Mouse (Mus musculus): ENCODE measurements at regions not wholly inside any gene's neighbourhood (a gene's known extent, or its start where the extent isn't known, plus 50 kb on each side); places are given as distances from the start of the nearest gene placed in this dataset.
A peak's percentile ranks its signal among the peaks of the same experiment; 100 is the strongest.
"Not testable (repeated sequence)": the region's sequence is repeated elsewhere in the genome, so short reads cannot be mapped to it uniquely, and the experiment has no call there.

DNA sequence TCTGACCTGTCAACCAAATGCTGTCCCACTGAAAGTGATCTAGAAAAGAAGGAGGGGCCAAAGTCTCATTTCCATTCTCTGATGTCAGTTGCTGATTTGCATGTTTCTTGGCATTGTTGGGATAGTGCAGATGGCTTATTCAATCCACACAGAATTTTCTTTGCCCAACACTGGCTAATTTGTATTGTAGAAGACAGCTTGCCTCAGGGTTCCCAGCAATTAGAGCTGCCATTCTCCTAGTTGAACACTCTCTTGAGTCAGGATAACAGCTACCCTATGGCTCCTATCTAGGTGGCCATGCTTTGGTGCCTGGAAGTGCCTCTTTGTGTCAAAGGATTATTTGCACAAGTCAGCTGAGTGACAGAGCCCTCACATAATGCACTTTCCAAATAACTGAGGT, 569.0 kb downstream of the Lrriq3 start:
- Histone ChIP-seq H3K9ac (ENCODE audit: low read depth, low read length) (no peak overlapping the region), H3K27me3 (replicated peaks; ENCODE audit: control insufficient read depth, insufficient read depth, low read length) (no peaks in the 10 kb centered on the region), H3K4me1 (ENCODE audit: control insufficient read depth, insufficient read depth, low read length) (no peaks in the 10 kb centered on the region), H3K4me2 (ENCODE audit: low read depth, low read length) (no peak overlapping the region), H3K27ac (ENCODE audit: low read length) (no peak overlapping the region), H3K9me3 (ENCODE audit: control insufficient read depth, low read length) (no peaks in the 10 kb centered on the region), H3K36me3 (ENCODE audit: control insufficient read depth, insufficient read depth, low read length) (no peaks in the 10 kb centered on the region), H3K4me3 (ENCODE audit: low read length) (no peak overlapping the region)
- ATAC-seq: no peak

- H3K9ac ChIP-seq (ENCODE audit: low read depth, low read length): no peak overlapping the region
- H3K27me3 ChIP-seq (replicated peaks; ENCODE audit: control insufficient read depth, insufficient read depth, low read length): no peaks in the 10 kb centered on the region
- WGBS: 78% methylated on average over 1 of the region's 1 CpGs
- H3K4me1 ChIP-seq (ENCODE audit: control insufficient read depth, insufficient read depth, low read length): no peaks in the 10 kb centered on the region
- no peaks in the 10 kb centered on the region for H3K9me3 ChIP-seq (ENCODE audit: control insufficient read depth, low read length)
- H3K4me2 ChIP-seq (ENCODE audit: low read depth, low read length): no peak overlapping the region
- no peaks in the 10 kb centered on the region for H3K36me3 ChIP-seq (ENCODE audit: control insufficient read depth, insufficient read depth, low read length)
- H3K27ac ChIP-seq (ENCODE audit: low read length): no peak overlapping the region
- no peak overlapping the region for H3K4me3 ChIP-seq (ENCODE audit: low read length)
- no peak for ATAC-seq
These were observed 579.3 kb downstream of the Lrriq3 start for GRCm38 (mm10) chr3:155672558-155672957.

DNA sequence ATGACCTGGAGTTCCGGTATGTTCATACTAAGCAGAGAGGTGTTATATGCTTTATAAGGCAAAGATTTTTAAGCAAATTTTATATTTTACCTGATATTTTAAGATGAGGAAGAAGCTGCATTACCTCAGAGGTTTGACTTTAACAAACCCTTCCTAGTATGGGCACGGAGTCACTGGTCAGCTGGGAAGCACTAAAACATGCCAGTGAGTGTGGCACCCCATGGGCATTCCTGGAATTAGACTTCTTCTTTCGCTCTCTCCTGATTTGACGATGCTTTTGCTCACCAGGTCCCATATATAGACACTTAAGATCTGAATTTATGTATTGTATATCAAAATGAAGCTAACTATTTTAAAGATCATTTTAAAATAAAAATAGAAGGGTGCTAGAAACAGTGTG, 587.0 kb downstream of the Lrriq3 start:
- H3K27me3 ChIP-seq (replicated peaks; ENCODE audit: control insufficient read depth, insufficient read depth, low read length): no peaks in the 10 kb centered on the region
- ATAC-seq: no peak
- no peaks in the 10 kb centered on the region for H3K4me1 ChIP-seq (ENCODE audit: control insufficient read depth, insufficient read depth, low read length)
- H3K4me2 ChIP-seq (ENCODE audit: low read depth, low read length): no peak overlapping the region
- H3K4me3 ChIP-seq (ENCODE audit: low read length): no peak overlapping the region
- H3K27ac ChIP-seq (ENCODE audit: low read length): no peak overlapping the region
- no peak overlapping the region for H3K9ac ChIP-seq (ENCODE audit: low read depth, low read length)
- WGBS: 80% methylated on average over 4 of the region's 4 CpGs
- H3K36me3 ChIP-seq (ENCODE audit: control insufficient read depth, insufficient read depth, low read length): no peaks in the 10 kb centered on the region
- H3K9me3 ChIP-seq (ENCODE audit: control insufficient read depth, low read length): no peaks in the 10 kb centered on the region

GRCm38 (mm10) chr3:155682921-155683813, 589.9 kb downstream of the Lrriq3 start:
- H3K4me3 ChIP-seq (ENCODE audit: low read length): no peak overlapping the region
- no peak overlapping the region for H3K9ac ChIP-seq (ENCODE audit: low read depth, low read length)
- no peaks in the 10 kb centered on the region for H3K36me3 ChIP-seq (ENCODE audit: control insufficient read depth, insufficient read depth, low read length)
- ATAC-seq: no peak
- H3K9me3 ChIP-seq (ENCODE audit: control insufficient read depth, low read length): no peaks in the 10 kb centered on the region
- WGBS: 36% methylated on average over 8 of the region's 8 CpGs
- H3K27me3 ChIP-seq (replicated peaks; ENCODE audit: control insufficient read depth, insufficient read depth, low read length): no peaks in the 10 kb centered on the region
- H3K4me2 ChIP-seq (ENCODE audit: low read depth, low read length): no peak overlapping the region
- no peaks in the 10 kb centered on the region for H3K4me1 ChIP-seq (ENCODE audit: control insufficient read depth, insufficient read depth, low read length)
- H3K27ac ChIP-seq (ENCODE audit: low read length): no peak overlapping the region

GRCm38 (mm10) chr3:155688358-155688757, 595.1 kb downstream of the Lrriq3 start:
- Histone ChIP-seq H3K9me3 (ENCODE audit: control insufficient read depth, low read length) (no peaks in the 10 kb centered on the region), H3K27me3 (replicated peaks; ENCODE audit: control insufficient read depth, insufficient read depth, low read length) (no peaks in the 10 kb centered on the region), H3K4me2 (ENCODE audit: low read depth, low read length) (no peak overlapping the region), H3K9ac (ENCODE audit: low read depth, low read length) (no peak overlapping the region), H3K36me3 (ENCODE audit: control insufficient read depth, insufficient read depth, low read length) (no peaks in the 10 kb centered on the region), H3K4me1 (ENCODE audit: control insufficient read depth, insufficient read depth, low read length) (no peaks in the 10 kb centered on the region), H3K27ac (ENCODE audit: low read length) (no peak overlapping the region), H3K4me3 (ENCODE audit: low read length) (no peak overlapping the region)
- 70% methylated on average over 5 of the region's 5 CpGs for WGBS
- no peak for ATAC-seq

DNA sequence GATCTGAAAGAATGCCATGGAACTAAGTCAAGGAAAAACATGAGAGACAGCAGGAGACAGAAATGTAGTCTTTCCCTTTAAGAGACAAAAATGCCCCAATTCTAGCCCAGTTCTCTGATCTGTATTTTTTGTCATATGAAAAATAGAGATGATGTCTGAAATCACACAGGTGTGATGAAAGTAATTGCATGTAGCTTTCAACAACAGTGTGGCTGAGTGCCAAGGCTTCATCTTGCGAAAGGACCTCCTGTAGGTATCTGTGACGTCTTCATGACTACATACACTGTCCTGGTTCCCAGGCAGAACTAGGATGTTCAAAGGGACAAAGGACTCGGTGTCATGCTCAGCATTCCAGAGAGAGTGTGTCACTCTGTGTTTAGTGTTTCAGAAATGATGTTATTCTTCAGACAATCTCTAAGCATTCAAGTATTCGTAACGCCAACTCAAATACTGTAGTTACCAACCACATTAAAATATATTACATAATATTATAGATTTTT, 629.8 kb downstream of the Lrriq3 start:
- Histone ChIP-seq H3K27ac (ENCODE audit: low read length) (no peak overlapping the region), H3K4me3 (ENCODE audit: low read length) (no peak overlapping the region), H3K9me3 (ENCODE audit: control insufficient read depth, low read length) (no peaks in the 10 kb centered on the region), H3K36me3 (ENCODE audit: control insufficient read depth, insufficient read depth, low read length) (no peaks in the 10 kb centered on the region), H3K27me3 (replicated peaks; ENCODE audit: control insufficient read depth, insufficient read depth, low read length) (no peaks in the 10 kb centered on the region), H3K4me1 (ENCODE audit: control insufficient read depth, insufficient read depth, low read length) (no peaks in the 10 kb centered on the region), H3K9ac (ENCODE audit: low read depth, low read length) (no peak overlapping the region), H3K4me2 (ENCODE audit: low read depth, low read length) (no peak overlapping the region)
- WGBS: 80% methylated on average over 5 of the region's 5 CpGs
- ATAC-seq: no peak

GRCm38 (mm10) chr3:155742421-155742820, 649.2 kb downstream of the Lrriq3 start:
- Histone ChIP-seq H3K4me1 (ENCODE audit: control insufficient read depth, insufficient read depth, low read length) (no peaks in the 10 kb centered on the region), H3K27ac (ENCODE audit: low read length) (no peak overlapping the region), H3K9me3 (ENCODE audit: control insufficient read depth, low read length) (no peaks in the 10 kb centered on the region), H3K4me2 (ENCODE audit: low read depth, low read length) (no peak overlapping the region), H3K4me3 (ENCODE audit: low read length) (no peak overlapping the region), H3K27me3 (replicated peaks; ENCODE audit: control insufficient read depth, insufficient read depth, low read length) (no peaks in the 10 kb centered on the region), H3K36me3 (ENCODE audit: control insufficient read depth, insufficient read depth, low read length) (no peaks in the 10 kb centered on the region), H3K9ac (ENCODE audit: low read depth, low read length) (no peak overlapping the region)
- no peak for ATAC-seq
- 87% methylated on average over 2 of the region's 2 CpGs for WGBS

DNA sequence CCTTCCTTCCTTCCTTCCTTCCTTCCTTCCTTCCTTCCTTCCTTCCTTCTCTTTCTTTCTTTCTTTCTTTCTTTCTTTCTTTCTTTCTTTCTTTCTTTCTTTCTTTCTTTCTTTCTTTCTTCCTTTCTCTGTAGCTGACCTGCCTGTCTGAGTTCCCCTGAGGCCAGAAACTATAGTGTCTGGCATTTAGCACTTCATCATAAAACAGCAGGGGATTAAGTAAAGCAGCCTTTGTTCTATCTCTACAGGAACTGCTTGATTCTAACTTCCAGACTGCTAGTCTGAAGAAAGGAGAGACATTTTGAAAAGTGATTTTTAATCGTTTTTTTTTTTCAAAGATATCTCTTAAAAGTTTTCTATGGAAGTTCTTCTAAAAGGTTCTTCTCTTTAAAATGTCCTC, 653.4 kb downstream of the Lrriq3 start:
- H3K4me3 ChIP-seq (ENCODE audit: low read length); H3K9me3 ChIP-seq (ENCODE audit: control insufficient read depth, low read length); H3K27me3 ChIP-seq (replicated peaks; ENCODE audit: control insufficient read depth, insufficient read depth, low read length); H3K9ac ChIP-seq (ENCODE audit: low read depth, low read length); H3K4me1 ChIP-seq (ENCODE audit: control insufficient read depth, insufficient read depth, low read length); ATAC-seq; H3K4me2 ChIP-seq (ENCODE audit: low read depth, low read length); H3K27ac ChIP-seq (ENCODE audit: low read length); H3K36me3 ChIP-seq (ENCODE audit: control insufficient read depth, insufficient read depth, low read length): not testable (repeated sequence)
- WGBS: 34% methylated on average over 1 of the region's 1 CpGs

DNA sequence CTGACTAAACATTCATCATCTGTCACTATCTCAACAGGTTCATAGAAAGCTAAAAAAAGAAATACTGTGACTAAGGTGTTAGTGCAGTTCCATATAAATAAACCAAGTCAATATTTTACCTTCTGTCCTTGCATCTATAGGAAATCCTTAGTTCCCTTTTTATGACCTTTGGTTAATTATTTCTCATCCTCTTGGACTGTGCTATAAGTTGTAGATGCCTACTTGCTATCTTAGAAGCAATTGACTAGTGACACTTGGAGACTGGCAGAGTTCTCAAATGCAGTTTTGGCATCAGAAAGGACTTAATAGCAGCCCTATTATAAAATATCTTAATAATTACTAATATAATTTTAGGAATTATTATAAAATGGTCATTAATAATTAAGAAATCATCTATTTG, 654.3 kb downstream of the Lrriq3 start:
- no peaks in the 10 kb centered on the region for H3K9me3 ChIP-seq (ENCODE audit: control insufficient read depth, low read length)
- H3K9ac ChIP-seq (ENCODE audit: low read depth, low read length): no peak overlapping the region
- no peaks in the 10 kb centered on the region for H3K4me1 ChIP-seq (ENCODE audit: control insufficient read depth, insufficient read depth, low read length)
- no peak overlapping the region for H3K4me3 ChIP-seq (ENCODE audit: low read length)
- H3K27me3 ChIP-seq (replicated peaks; ENCODE audit: control insufficient read depth, insufficient read depth, low read length): no peaks in the 10 kb centered on the region
- ATAC-seq: peak; percentile 95
- no peaks in the 10 kb centered on the region for H3K36me3 ChIP-seq (ENCODE audit: control insufficient read depth, insufficient read depth, low read length)
- H3K27ac ChIP-seq (ENCODE audit: low read length): no peak overlapping the region
- H3K4me2 ChIP-seq (ENCODE audit: low read depth, low read length): no peak overlapping the region

DNA sequence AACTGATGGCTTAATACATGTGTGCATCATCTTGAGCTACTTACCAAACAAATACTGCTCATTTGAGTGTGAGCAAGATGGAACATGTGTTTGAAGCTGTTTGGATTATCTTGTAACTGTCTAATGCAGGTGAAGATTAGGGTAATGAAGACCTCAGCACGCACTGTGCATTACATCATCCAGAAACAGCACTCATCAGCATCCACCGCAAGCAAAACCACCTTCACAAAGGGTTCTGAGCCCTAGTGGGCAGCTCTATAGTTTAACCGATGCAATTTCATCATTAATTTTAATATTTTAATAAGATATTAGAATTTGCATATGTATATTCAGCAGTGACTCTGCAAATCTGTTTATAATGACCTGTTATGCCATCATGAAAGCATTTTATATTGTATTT, 664.1 kb downstream of the Lrriq3 start:
- no peak overlapping the region for H3K9ac ChIP-seq (ENCODE audit: low read depth, low read length)
- no peaks in the 10 kb centered on the region for H3K27me3 ChIP-seq (replicated peaks; ENCODE audit: control insufficient read depth, insufficient read depth, low read length)
- H3K9me3 ChIP-seq (ENCODE audit: control insufficient read depth, low read length): no peaks in the 10 kb centered on the region
- no peaks in the 10 kb centered on the region for H3K36me3 ChIP-seq (ENCODE audit: control insufficient read depth, insufficient read depth, low read length)
- H3K27ac ChIP-seq (ENCODE audit: low read length): no peak overlapping the region
- H3K4me3 ChIP-seq (ENCODE audit: low read length): no peak overlapping the region
- 86% methylated on average over 3 of the region's 3 CpGs for WGBS
- ATAC-seq: no peak
- H3K4me1 ChIP-seq (ENCODE audit: control insufficient read depth, insufficient read depth, low read length): no peaks in the 10 kb centered on the region
- no peak overlapping the region for H3K4me2 ChIP-seq (ENCODE audit: low read depth, low read length)

All from intestine, embryonic 16.5 days (tissue).